Mouse (Mus musculus): Measurements from ENCODE around the gene Unk. TPM values are rescaled to one million over a fixed set of nuclear protein-coding genes. Genes with fewer than 3 reads are reported as not detected.
"Not testable (repeated sequence)": the region's sequence is repeated elsewhere in the genome, so short reads cannot be mapped to it uniquely, and the experiment has no call there.

The Unk gene
- total RNA-seq, 1 experiment from 2014 or later, result 19.9 TPM

DNA sequence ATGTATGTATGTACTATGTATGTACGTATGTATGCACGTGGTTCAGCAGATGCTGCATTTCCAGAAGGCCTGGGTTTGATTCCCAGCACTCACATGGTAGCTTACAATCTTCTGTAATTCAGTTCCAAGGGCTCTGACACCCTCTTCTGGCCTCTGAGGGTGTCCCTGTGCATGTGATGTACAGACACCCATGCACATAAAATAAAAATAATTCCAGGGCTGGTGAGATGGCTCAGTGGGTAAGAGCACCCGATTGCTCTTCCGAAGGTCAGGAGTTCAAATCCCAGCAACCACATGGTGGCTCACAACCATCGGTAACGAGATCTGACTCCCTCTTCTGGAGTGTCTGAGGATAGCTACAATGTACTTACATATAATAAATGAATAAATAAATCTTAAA, 62.8 kb downstream of the Unk start:
- ATAC-seq (replicated peaks in 1 of 2; ENCODE audit: insufficient read depth in 1 of 2, low FRiP score in 2 of 2, low TSS enrichment in 1 of 2, low read depth in 1 of 2, poor library complexity in 2 of 2, severe bottlenecking in 2 of 2), result not testable (repeated sequence)

DNA sequence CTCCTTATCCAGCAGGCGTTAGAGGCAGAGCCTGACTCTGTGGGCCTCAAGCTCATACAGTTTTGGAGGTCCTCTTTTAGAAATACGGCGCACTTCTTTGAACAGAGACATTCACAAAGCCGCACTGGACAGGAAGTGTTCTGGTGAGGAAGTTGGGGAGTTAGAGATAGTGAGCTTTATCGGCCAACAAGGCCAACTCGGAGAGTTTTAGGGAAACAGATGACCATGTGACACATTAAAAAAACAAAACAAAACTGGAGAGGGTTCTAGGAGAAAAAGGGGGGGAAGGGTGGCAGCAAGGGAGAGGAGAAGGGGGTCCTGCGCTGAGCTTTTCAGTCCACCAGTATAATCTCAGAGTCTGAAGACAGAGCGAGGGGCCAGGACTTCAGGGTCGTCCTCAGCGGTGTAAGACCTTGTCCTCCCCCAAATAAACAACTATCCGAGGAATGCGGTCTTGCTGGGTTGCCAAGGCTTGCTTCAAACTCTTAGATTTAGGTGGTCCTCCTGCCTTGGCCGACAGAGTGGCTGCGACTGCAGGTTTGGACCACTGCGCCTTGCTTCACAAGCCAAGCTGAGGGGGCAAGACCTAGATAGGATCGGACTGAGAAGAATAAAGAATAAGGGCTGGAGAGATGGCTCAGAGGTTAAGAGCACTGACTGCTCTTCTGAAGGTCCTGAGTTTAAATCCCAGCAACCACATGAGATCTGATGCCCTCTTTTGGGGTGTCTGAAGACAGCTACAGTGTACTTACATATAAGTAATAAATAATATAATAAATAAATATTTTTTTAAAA, 63.8 kb downstream of the Unk start:
- ATAC-seq (replicated peaks in 1 of 2; ENCODE audit: insufficient read depth in 1 of 2, low FRiP score in 2 of 2, low TSS enrichment in 1 of 2, low read depth in 1 of 2, poor library complexity in 2 of 2, severe bottlenecking in 2 of 2), result peak; percentile 51 to 57

DNA sequence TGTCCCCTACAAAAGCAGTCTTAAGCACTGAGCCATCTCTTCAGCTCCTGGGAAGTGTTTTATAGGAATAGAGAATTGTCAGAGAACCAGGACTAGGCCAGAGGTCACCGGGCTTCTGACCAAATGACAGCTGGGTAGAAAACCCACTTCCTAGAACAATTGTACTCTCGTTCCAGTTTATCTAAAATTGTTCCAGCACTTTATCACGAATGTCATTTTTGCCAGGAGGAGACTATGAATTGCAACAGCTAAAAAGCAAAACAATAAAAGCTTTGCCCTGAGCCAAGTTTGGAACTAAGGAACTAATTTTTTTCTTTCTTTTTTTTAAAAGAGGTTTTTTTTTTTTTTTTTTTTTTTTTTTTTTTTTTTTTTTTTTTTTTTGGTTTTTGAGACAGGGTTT, 65.5 kb downstream of the Unk start:
- no peak for ATAC-seq (replicated peaks in 1 of 2; ENCODE audit: insufficient read depth in 1 of 2, low FRiP score in 2 of 2, low TSS enrichment in 1 of 2, low read depth in 1 of 2, poor library complexity in 2 of 2, severe bottlenecking in 2 of 2)

DNA sequence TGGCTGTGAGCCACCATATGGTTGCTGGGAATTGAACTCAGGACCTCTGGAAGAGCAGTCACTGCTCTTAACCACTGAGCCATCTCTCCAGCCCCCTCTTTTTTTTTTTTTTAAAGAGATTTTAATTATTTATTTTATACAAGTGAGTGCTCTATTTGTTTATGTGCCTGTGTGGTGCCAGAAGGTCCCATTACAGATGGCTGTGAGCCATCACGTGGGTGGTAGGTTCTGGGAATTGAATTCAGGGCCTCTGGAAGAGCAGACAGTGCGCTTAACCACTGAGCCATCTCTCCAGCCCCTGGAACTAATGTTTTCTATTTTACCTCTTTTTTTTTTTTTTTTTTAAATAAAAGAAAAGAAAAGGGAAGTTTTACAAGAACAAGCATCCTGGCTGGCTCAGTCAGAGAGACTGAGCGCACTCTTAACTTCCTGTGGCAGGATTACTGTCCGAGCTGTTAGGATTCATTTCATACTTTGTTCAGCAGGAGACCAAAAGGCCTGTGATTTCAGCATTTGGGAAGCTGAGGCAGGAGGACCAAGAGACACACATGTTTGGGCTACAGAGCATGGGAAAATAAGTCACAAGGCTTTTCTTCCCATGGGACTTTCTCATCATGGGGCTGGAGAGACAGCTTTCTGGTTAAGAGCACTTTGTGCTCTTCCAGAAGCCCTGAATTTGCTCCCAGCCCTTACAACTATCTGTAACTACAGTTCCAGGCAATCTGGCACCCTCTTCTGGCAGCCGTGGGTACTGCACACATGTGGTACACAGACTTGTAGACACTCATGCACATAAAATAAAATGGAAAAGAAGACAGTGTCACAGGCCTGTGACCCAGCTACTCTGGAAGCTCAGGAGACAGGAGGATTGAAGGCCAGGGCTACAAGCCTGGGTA, 66.3 kb downstream of the Unk start:
- ATAC-seq (replicated peaks in 1 of 2; ENCODE audit: insufficient read depth in 1 of 2, low FRiP score in 2 of 2, low TSS enrichment in 1 of 2, low read depth in 1 of 2, poor library complexity in 2 of 2, severe bottlenecking in 2 of 2), result no peak

DNA sequence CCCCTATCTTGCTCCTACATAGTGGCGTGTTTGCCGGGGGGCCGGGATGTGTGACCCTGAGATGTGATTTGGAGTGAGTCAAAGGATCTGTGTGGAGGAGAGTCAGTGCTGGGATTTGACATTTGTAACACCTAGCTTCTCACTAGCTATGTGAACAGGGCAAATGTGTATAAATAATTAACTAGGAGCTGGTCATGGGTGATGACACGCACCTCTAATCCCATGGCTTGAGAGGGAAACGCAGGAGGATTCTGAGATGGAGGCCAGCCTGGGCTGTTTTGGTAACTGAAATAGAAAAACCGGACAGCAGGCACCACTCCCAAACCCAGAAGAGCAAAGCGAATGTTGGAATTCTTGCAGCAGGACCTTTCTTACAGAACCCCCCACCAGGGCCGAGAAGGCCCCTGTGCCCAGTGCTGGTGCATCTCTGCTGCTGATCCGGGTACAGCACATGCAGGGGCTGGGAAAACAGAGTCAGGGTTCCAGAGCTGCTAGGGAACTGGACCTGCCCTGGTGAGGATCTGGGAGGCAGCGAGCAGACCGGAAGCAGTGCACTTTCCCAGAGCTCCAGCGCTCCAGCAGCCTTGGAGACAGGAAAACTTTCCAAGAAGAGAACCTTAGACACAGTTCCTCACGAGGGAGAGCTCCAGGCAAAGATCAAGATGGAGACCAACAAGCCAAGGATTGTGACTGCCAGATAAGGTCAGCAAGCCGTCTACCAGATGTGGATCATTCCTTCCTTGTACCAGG, 68.8 kb downstream of the Unk start:
- no peak for ATAC-seq (replicated peaks in 1 of 2; ENCODE audit: insufficient read depth in 1 of 2, low FRiP score in 2 of 2, low TSS enrichment in 1 of 2, low read depth in 1 of 2, poor library complexity in 2 of 2, severe bottlenecking in 2 of 2)

DNA sequence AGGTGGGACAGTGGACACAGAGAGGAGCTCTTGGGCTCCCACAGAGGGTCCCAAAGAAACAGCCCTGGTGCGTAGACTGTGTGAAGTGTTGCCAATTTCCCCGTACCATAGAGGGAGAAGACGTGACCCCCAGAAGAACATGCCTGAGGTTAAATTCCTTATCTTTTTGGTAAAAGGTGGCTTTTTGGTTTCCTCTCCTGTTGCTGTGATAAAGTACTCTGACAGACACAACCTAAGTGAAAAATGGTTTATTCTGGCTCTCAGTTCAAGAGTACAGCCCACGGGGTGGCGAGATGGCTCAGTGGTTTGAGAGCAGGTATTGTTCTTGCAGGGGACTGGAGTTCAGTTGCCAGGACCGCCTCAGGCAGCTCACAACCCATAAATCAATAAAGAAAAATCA, 69.3 kb downstream of the Unk start:
- ATAC-seq (replicated peaks in 1 of 2; ENCODE audit: insufficient read depth in 1 of 2, low FRiP score in 2 of 2, low TSS enrichment in 1 of 2, low read depth in 1 of 2, poor library complexity in 2 of 2, severe bottlenecking in 2 of 2), result no peak

DNA sequence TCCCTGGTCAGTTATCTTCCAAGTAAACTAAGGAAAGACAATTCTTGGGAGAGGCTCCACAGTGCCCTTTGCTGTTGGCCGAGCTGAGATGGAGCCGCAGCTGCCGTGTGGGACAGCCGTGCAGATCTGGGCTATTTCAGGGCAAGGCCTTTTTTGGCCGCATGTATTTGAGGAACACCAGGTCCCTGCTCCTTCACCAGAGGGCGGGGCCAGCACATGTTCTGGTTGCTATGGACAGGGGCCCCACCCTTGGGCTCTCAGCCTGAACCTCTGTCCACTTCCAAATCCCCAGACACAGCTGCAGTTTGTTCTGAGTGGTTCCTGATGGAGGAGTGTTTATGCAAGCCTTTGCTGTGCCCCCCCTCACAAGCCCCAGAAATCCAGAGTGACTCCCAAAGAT, 70.3 kb downstream of the Unk start:
- no peak for ATAC-seq (replicated peaks in 1 of 2; ENCODE audit: insufficient read depth in 1 of 2, low FRiP score in 2 of 2, low TSS enrichment in 1 of 2, low read depth in 1 of 2, poor library complexity in 2 of 2, severe bottlenecking in 2 of 2)

DNA sequence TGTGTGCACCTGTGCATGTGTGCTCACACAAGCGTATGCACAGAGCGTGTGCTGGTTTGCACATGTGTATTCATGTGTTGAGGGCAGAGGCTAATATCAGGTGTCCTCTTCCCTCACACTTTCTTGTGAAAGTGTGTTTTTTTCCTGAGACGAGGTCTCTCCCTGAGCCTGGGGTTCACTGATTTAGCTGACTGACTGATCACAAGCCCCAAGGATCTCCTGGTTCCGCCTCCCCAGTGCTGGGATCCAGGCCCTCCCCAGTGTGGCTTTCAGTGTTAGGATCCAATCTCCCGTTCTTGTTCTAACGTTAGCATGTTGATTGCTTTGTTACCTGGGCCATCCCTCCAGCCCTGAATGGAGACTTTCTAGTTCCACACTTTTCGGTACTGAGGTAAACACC, 70.7 kb downstream of the Unk start:
- ATAC-seq (replicated peaks in 1 of 2; ENCODE audit: insufficient read depth in 1 of 2, low FRiP score in 2 of 2, low TSS enrichment in 1 of 2, low read depth in 1 of 2, poor library complexity in 2 of 2, severe bottlenecking in 2 of 2), result no peak

DNA sequence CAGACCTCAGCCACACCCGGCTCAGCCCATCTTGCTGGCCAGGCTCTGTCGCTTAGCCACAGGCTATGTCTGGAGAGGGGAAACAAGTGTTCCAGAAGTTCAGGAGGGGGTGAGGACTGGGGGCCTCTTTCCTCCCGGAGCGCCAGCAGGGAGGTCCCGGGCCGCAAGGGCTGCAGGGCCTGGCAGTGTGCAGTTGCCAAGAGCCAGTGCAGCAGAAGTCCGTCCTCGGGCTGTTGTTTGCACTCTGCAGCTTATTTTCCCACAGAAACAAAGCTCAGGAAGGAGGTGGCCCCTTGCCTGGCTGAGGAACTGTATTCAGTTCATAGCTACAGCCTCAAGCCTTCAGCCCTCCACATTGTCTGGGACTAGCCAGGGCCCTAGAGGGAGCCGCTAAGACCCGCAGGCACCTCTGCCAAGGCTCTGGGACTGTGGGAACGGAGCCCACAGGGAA, 71.8 kb downstream of the Unk start:
- ATAC-seq (replicated peaks in 1 of 2; ENCODE audit: insufficient read depth in 1 of 2, low FRiP score in 2 of 2, low TSS enrichment in 1 of 2, low read depth in 1 of 2, poor library complexity in 2 of 2, severe bottlenecking in 2 of 2), result peak in 1 of 2 experiments; percentile 28; a peak in 1 of 4 replicates

DNA sequence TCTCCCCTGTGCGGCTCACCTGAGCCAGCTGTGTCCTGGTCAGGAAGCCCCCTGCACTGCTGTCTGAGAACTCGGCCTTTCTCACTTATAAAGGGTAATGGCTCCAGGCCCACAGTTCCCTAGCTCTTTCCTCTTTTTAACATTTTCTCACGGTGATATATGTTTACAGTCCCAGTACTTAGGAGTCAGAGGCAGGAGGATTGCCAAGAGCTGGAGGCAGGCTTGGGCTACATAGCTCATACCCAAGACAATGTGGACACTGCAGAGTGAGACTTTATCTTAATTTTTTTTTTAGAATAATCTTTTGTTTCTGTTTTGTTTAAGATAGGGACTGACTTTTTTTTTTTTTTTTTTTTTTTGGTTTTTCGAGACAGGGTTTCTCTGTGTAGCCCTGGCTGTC, 72.3 kb downstream of the Unk start:
- no peak for ATAC-seq (replicated peaks in 1 of 2; ENCODE audit: insufficient read depth in 1 of 2, low FRiP score in 2 of 2, low TSS enrichment in 1 of 2, low read depth in 1 of 2, poor library complexity in 2 of 2, severe bottlenecking in 2 of 2)

DNA sequence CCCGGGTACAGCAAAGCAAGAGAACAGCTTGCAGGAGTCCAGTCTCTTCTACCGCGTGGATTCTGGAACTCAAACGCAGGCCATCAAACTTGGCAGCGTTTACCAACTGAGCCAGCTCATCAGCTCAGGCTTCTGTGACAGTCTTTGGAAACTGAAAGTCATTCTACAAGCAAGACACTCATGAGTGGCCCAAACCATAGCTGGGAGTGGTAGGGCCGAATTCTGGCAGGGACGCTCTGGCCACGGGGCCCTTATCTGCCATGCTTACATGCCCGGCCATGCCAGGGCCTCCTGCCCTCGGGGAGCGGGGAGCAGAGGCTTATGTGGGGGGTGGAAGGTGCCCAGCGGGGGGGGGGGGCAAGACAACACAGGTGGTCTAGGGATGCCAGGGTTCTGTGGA, 73.5 kb downstream of the Unk start:
- no peak for ATAC-seq (replicated peaks in 1 of 2; ENCODE audit: insufficient read depth in 1 of 2, low FRiP score in 2 of 2, low TSS enrichment in 1 of 2, low read depth in 1 of 2, poor library complexity in 2 of 2, severe bottlenecking in 2 of 2)

DNA sequence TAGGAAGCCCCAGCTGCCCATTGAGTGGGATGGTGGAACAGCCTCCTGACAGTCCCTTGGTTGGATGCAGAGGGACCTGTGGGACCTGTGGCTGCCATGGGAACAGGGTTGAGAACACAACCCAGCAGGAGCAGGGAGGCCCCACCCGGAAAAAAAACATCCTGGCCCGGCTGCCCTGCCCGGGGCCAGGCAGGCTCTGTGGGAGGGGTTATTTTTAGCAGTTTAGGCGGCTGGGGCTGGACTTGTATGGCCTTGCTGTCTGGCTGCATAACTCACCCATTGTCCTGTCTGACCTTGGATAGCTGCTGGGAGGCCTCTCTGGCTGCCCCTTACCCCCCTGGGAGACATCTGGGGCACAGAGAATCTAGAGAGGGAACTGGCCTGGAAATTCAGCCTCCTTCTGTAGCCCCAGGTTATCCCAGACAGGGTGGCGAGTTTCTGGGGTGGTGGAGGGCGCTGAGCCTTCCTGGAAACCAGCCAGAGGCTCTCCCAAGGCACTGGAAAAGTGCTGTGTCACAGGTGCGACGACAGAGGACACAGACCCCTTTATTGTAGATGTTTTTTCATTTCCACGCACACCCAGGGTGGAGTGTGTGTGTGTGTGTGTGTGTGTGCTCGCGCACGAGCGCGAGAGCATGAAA, 74.0 kb downstream of the Unk start:
- no peak for ATAC-seq (replicated peaks in 1 of 2; ENCODE audit: insufficient read depth in 1 of 2, low FRiP score in 2 of 2, low TSS enrichment in 1 of 2, low read depth in 1 of 2, poor library complexity in 2 of 2, severe bottlenecking in 2 of 2)

DNA sequence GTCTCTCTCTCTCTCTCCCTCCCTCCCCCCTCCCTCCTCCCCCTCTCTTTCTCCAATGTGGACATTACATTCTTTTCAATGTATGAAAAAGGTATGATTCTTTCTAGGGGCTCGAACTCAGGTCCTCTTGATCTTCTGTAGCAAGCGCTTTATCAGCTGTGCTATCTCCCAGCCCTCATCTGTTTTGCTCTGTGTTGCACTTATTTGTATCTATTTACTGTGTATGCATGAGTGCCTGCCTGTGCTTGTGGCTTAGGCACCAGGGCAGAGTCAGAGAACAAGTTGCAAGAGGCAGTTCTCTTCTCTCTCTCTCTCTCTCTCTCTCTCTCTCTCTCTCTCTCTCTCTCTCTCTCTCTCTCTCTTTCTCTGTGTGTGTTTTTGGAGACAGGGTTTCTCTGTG, 74.9 kb downstream of the Unk start:
- ATAC-seq (replicated peaks in 1 of 2; ENCODE audit: insufficient read depth in 1 of 2, low FRiP score in 2 of 2, low TSS enrichment in 1 of 2, low read depth in 1 of 2, poor library complexity in 2 of 2, severe bottlenecking in 2 of 2), result no peak

DNA sequence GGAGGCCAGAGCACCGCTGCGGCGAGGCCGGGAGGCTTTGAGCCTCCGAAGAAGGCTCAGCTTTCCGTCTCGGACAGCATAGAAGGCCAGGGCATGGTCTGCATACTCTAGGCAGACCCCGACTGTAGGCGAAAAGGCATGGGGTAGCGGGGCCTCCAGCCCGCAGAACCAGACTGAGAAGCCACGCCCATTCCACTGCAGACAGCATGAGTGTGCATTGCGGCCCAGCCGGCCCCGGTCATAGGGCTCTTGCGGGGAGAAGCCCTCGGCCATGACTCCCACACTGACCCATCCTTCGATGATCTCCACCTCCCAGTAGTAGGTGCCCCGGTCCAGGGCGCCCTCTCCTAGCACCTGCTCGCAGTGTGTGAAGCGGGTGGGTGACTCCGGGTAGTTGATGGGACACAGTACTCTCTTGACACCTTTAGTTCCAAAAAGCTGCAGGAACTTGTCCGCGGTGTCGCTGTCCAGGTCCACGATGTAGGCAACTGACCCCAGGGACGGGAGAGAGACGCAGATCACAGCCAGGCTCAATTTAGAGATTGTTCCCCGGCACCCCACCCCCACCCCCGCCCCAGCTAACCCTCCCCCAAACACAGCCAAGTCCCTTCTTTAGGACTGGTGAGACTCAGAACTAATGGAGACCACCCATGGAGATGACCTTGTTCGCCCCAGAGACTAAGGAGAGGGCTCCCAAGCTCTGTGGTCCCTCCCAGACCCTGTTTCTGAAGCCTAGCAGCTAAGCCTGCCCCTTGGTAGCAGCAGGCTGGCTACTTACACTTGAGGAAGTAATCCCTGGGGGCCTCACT, 76.2 kb downstream of the Unk start:
- no peak for ATAC-seq (replicated peaks in 1 of 2; ENCODE audit: insufficient read depth in 1 of 2, low FRiP score in 2 of 2, low TSS enrichment in 1 of 2, low read depth in 1 of 2, poor library complexity in 2 of 2, severe bottlenecking in 2 of 2)

DNA sequence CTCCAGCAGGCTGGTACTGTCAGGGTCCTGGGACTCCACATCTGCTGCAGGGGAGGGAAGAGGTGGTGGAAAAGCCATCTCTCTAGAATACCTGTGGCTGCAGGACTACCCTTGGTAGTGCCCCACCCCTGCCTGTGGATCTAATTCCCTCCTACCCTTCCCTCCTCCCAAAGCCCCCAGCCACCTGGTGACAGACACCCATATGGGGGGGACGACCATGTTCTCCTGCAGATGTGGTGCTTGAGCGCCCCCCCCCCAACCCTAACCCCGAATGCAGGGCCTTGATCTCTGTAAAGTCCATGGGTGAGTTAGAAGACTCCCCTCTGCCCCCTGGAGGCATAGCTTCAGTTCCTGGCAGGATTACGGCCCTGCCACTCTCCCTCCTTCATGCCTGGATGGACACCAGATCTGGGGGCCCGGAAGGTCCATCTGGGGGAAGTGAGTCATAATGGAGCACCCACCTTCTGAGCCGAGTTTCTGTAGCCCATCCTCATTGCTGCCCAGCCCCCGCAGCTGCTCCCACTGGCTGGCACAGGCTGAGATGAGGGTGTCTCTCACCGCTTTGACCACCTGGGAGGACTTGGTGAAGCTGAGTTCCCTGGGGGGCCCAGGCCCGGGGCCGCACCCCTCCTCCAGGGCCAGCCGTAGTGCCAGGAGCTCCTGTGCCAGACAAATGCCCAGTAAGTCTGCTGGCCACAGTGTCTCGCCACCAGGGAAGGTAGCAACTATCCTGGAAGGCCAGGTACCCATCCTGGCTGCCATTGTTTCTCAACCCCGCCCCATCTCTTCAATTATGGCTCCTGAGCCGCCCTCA, 77.0 kb downstream of the Unk start:
- ATAC-seq (replicated peaks in 1 of 2; ENCODE audit: insufficient read depth in 1 of 2, low FRiP score in 2 of 2, low TSS enrichment in 1 of 2, low read depth in 1 of 2, poor library complexity in 2 of 2, severe bottlenecking in 2 of 2), result no peak

DNA sequence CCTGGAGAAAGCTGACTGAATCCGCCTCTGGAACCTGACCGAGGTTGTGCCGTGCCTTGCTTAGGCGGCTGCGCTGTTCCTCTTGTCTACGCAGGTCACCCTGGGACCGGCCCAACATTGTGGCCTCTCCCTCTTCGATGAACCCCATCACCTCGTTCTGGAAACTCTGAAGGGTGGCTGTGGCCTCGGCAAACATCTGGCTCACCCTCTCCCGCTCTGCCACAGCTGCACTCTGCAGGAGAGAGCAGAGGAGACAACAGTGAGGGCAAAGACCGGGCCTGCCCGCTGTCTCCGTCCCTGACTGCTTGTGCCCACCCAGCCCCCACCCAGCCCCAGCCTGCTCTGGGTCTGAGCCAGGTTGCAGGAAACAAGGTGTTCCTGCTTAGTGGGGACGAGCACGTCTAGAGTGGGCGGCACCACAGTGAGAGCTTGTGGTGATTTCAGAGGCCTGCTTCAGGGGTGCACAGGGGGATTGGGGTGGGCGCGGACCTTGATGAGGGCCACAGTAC, 77.7 kb downstream of the Unk start:
- ATAC-seq (replicated peaks in 1 of 2; ENCODE audit: insufficient read depth in 1 of 2, low FRiP score in 2 of 2, low TSS enrichment in 1 of 2, low read depth in 1 of 2, poor library complexity in 2 of 2, severe bottlenecking in 2 of 2), result no peak
